Mouse (Mus musculus) urinary bladder, adult 2 months (tissue): ENCODE measurements around the gene Ptgds. TPM values are rescaled to one million over a fixed set of nuclear protein-coding genes. Genes with fewer than 3 reads are reported as not detected.

Experiments
- polyA plus RNA-seq: library from polyadenylated mRNA; depleted of rRNA; stranded (reverse); fragments of >200 nt; gene quantifications from 2 replicates; pipeline ENCODE4 v1.2.3, GENCODE M21; 2012; rRNA removed

The Ptgds gene
- polyA plus RNA-seq, 1 experiment, result 0.74 TPM

Other genes with a start within 250 kb of the Ptgds start
- 510 and 610 TPM in 2 replicates for gene Tubb4b, start 245.3 kb downstream of the Ptgds start, polyA plus RNA-seq
- 0.03 TPM in 1 of 2 replicates, not detected in the other for gene Slc34a3, start 235.7 kb downstream of the Ptgds start, polyA plus RNA-seq
- 0.13 and 0.19 TPM in 2 replicates for gene Rnf224, start 233.3 kb downstream of the Ptgds start, polyA plus RNA-seq
- gene Rnf208, start 227.8 kb downstream of the Ptgds start, polyA plus RNA-seq, result 12.9 and 14.1 TPM in 2 replicates
- gene Cysrt1, start 227.6 kb downstream of the Ptgds start, polyA plus RNA-seq, result 2.0 and 2.5 TPM in 2 replicates
- gene AL732309.1, start 223.2 kb downstream of the Ptgds start, polyA plus RNA-seq, result 21.0 and 23.8 TPM in 2 replicates
- gene Tmem203, start 214.6 kb downstream of the Ptgds start, polyA plus RNA-seq, result 30.7 and 34.2 TPM in 2 replicates
- gene Tprn, start 207.4 kb downstream of the Ptgds start, polyA plus RNA-seq, result 8.0 and 13.6 TPM in 2 replicates
- 58.8 and 84.8 TPM in 2 replicates for gene Ssna1, start 197.6 kb downstream of the Ptgds start, polyA plus RNA-seq
- gene Anapc2, start 197.6 kb downstream of the Ptgds start, polyA plus RNA-seq, result 84.5 and 88.3 TPM in 2 replicates
- gene Tmem210, start 181.9 kb downstream of the Ptgds start, polyA plus RNA-seq, result not detected in 2 replicates
- 7.0 and 8.2 TPM in 2 replicates for gene Lrrc26, start 180.1 kb downstream of the Ptgds start, polyA plus RNA-seq
- 1.1 TPM in 2 replicates for gene Grin1, start 150.9 kb downstream of the Ptgds start, polyA plus RNA-seq
- gene Man1b1, start 137.7 kb downstream of the Ptgds start, polyA plus RNA-seq, result 15.2 and 22.8 TPM in 2 replicates
- 36.0 and 37.3 TPM in 2 replicates for gene Dpp7, start 113.7 kb downstream of the Ptgds start, polyA plus RNA-seq
- gene Uap1l1, start 104.4 kb downstream of the Ptgds start, polyA plus RNA-seq, result 36.8 and 38.3 TPM in 2 replicates
- gene Sapcd2, start 97.7 kb downstream of the Ptgds start, polyA plus RNA-seq, result 1.6 and 2.5 TPM in 2 replicates
- gene Entpd2, start 74.2 kb downstream of the Ptgds start, polyA plus RNA-seq, result 104 and 107 TPM in 2 replicates
- 103 and 126 TPM in 2 replicates for gene Npdc1, start 70.7 kb downstream of the Ptgds start, polyA plus RNA-seq
- gene Fut7, start 46.8 kb downstream of the Ptgds start, polyA plus RNA-seq, result 0.19 and 0.29 TPM in 2 replicates
- 6.3 and 16.4 TPM in 2 replicates for gene Abca2, start 41.3 kb downstream of the Ptgds start, polyA plus RNA-seq
- gene Clic3, start 13.2 kb downstream of the Ptgds start, polyA plus RNA-seq, result 0.69 and 2.2 TPM in 2 replicates
- 50.8 and 61.1 TPM in 2 replicates for gene Paxx, start 9.0 kb downstream of the Ptgds start, polyA plus RNA-seq
- not detected in 2 replicates for gene Lcn12, start 23.9 kb upstream of the Ptgds start, polyA plus RNA-seq
- gene Fbxw5, start 30.7 kb upstream of the Ptgds start, polyA plus RNA-seq, result 15.1 and 36.1 TPM in 2 replicates
- gene C8g, start 31.7 kb upstream of the Ptgds start, polyA plus RNA-seq, result 2.3 and 2.4 TPM in 2 replicates
- gene Traf2, start 76.9 kb upstream of the Ptgds start, polyA plus RNA-seq, result 15.5 and 15.7 TPM in 2 replicates
- 222 and 224 TPM in 2 replicates for gene Edf1, start 87.8 kb upstream of the Ptgds start, polyA plus RNA-seq
- gene Mamdc4, start 104.8 kb upstream of the Ptgds start, polyA plus RNA-seq, result 1.3 and 1.4 TPM in 2 replicates
- gene Phpt1, start 105.2 kb upstream of the Ptgds start, polyA plus RNA-seq, result 64.2 and 75.6 TPM in 2 replicates
- 0.47 and 0.57 TPM in 2 replicates for gene Ajm1, start 111.7 kb upstream of the Ptgds start, polyA plus RNA-seq
- 66.5 and 73.8 TPM in 2 replicates for gene Rabl6, start 138.5 kb upstream of the Ptgds start, polyA plus RNA-seq
- not detected in 2 replicates for gene Ccdc183, start 147.6 kb upstream of the Ptgds start, polyA plus RNA-seq
- gene Tmem141, start 152.0 kb upstream of the Ptgds start, polyA plus RNA-seq, result 55.4 and 59.7 TPM in 2 replicates
- 22.9 and 30.6 TPM in 2 replicates for gene Fcna, start 158.0 kb upstream of the Ptgds start, polyA plus RNA-seq
- 0.94 and 1.8 TPM in 2 replicates for gene Lcn8, start 183.1 kb upstream of the Ptgds start, polyA plus RNA-seq
- 0.32 TPM in 1 of 2 replicates, not detected in the other for gene Lcn5, start 187.9 kb upstream of the Ptgds start, polyA plus RNA-seq
- 0.36 and 0.63 TPM in 2 replicates for gene Lcn6, start 206.7 kb upstream of the Ptgds start, polyA plus RNA-seq
- gene Lcn10, start 212.7 kb upstream of the Ptgds start, polyA plus RNA-seq, result 0.06 TPM in 1 of 2 replicates, not detected in the other
- gene Obp2a, start 230.0 kb upstream of the Ptgds start, polyA plus RNA-seq, result not detected in 2 replicates
- gene Bmyc, start 236.7 kb upstream of the Ptgds start, polyA plus RNA-seq, result 30.9 and 41.7 TPM in 2 replicates